Mouse (Mus musculus) C2C12 (cell line): ENCODE data around the gene Ppil3.

ENCODE experiments used
- CEBPB ChIP-seq: IDR thresholded peaks from one replicate; pipeline ENCODE4 v1.6.1; 2011; ENCODE audit warnings: low read depth, mild to moderate bottlenecking, control low read depth, moderate library complexity
- CTCF ChIP-seq: IDR thresholded peaks from one replicate; pipeline ENCODE4 v1.5.1; 2011; ENCODE audit not compliant: control insufficient read depth, insufficient read depth, insufficient read length
- MAX ChIP-seq: IDR thresholded peaks from one replicate; pipeline ENCODE4 v1.6.1; 2011; ENCODE audit warnings: mild to moderate bottlenecking, control low read depth
- MYOD1 ChIP-seq: IDR thresholded peaks from one replicate; pipeline ENCODE4 v1.6.1; 2011; ENCODE audit warnings: low read depth; ENCODE audit not compliant: control insufficient read depth, insufficient read length
- MYOG ChIP-seq: IDR thresholded peaks from one replicate; pipeline ENCODE4 v1.6.1; 2011; ENCODE audit not compliant: control insufficient read depth, insufficient read length; ENCODE audit errors: extremely low read depth
- USF1 ChIP-seq: IDR thresholded peaks from one replicate; pipeline ENCODE4 v1.6.1; 2011; ENCODE audit warnings: low read depth, mild to moderate bottlenecking, control low read depth, moderate library complexity

GRCm38 (mm10) chr1:58423371-58424248 lies 21.7 kb downstream of the Ppil3 start, which contains the start of gene Clk1:
- no peak for TF ChIP-seq CEBPB
- no peak for TF ChIP-seq CTCF
- TF ChIP-seq MYOD1: no peak
- TF ChIP-seq USF1: no peak
- no peak for TF ChIP-seq MAX
- no peak for TF ChIP-seq MYOG
